Mouse (Mus musculus) lung, embryonic 16.5 days (tissue): Measurements from ENCODE around the gene Cdk15. TPM values are rescaled to one million over a fixed set of nuclear protein-coding genes. Genes with fewer than 3 reads are reported as not detected.
A peak's percentile ranks its signal among the peaks of the same experiment; 100 is the strongest.

Source experiments
- ATAC-seq: fragments of 200-750 bp; cut with Nextera tagmentation; 2 replicates; pipeline ENCODE4 v1.8.0; 2017; ENCODE audit warnings: low read depth, mild to moderate bottlenecking, moderate library complexity
- H3K27ac ChIP-seq: fragments of 300-500 bp; sonication (generic); 2 replicates; pipeline ENCODE4 v1.5.1; 2014; ENCODE audit warnings: mild to moderate bottlenecking, control low read depth, low read length
- H3K27me3 ChIP-seq: fragments of 300-500 bp; sonication (generic); 2 replicates; pipeline ENCODE4 v1.6.1; 2014; ENCODE audit warnings: low read depth, low read length, mixed read lengths; ENCODE audit not compliant: control insufficient read depth, insufficient read depth
- H3K36me3 ChIP-seq: fragments of 300-500 bp; sonication (generic); 2 replicates; pipeline ENCODE4 v1.6.1; 2014; ENCODE audit warnings: low read length; ENCODE audit not compliant: control insufficient read depth, insufficient read depth
- H3K4me1 ChIP-seq: fragments of 300-500 bp; sonication (generic); replicated peaks from 2 replicates; pipeline ENCODE4 v1.6.1; 2014; ENCODE audit warnings: low read length, mixed read lengths; ENCODE audit not compliant: control insufficient read depth, insufficient read depth
- H3K4me2 ChIP-seq: fragments of 300-500 bp; sonication (generic); 2 replicates; pipeline ENCODE4 v1.6.1; 2014; ENCODE audit warnings: low read depth, low read length, control low read depth
- H3K4me3 ChIP-seq: fragments of 300-500 bp; sonication (generic); 2 replicates; pipeline ENCODE4 v1.5.1; 2014; ENCODE audit warnings: mild to moderate bottlenecking, low read length, control low read depth
- H3K9ac ChIP-seq: fragments of 300-500 bp; sonication (generic); 2 replicates; pipeline ENCODE4 v1.6.1; 2014; ENCODE audit warnings: low read length, control low read depth
- H3K9me3 ChIP-seq: fragments of 300-500 bp; sonication (generic); 2 replicates; pipeline ENCODE4 v1.6.1; 2016; ENCODE audit warnings: low read length; ENCODE audit not compliant: control insufficient read depth
- WGBS: fragments of 180-500 bp; shearing (Covaris S2); extraction: QIAGEN DNeasy Blood & Tissue Kit; methylation state at CpG from one replicate; pipeline ENCODE4 v1.1.7; 2014; 5-methylcytosine and 5-hydroxymethylcytosine counted together
- polyA plus RNA-seq: library from polyadenylated mRNA; unstranded; fragments of >200 nt; fragmentation: Nextera tagmentation; extraction: Ambion mirVana; gene quantifications from 2 replicates; pipeline ENCODE4 v1.2.1, GENCODE M21; 2015

Cdk15 gene
- polyA plus RNA-seq, 1 experiment from 2014 or later, result not detected

DNA sequence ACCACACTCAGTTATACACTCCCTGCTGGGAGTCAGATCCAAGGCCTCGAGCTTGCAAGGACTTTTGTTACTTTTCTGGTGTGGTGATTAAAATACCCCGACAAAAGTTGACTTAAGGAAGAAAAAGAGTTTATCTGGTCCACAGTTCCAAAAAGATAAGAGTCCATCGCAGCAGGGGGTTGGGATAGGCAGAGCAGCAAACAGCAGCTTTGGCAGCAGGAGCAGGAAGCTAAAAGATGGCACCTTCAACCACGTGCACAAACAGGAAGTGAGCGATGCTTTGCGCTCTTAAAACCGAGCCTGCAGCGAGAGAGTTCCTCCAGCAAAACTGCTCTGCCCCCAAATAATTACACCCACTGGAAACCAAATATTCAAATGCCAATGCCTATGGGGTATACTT lies 12.2 kb downstream of the Cdk15 start:
- H3K4me3 ChIP-seq, result no peak overlapping the region
- no peak overlapping the region for H3K27ac ChIP-seq
- WGBS, result 37% methylated on average over 8 of the region's 8 CpGs
- no peaks in the 10 kb centered on the region for H3K36me3 ChIP-seq
- no peaks in the 10 kb centered on the region for H3K9me3 ChIP-seq
- H3K27me3 ChIP-seq, result no peaks in the 10 kb centered on the region
- H3K4me2 ChIP-seq, result no peak overlapping the region
- no peak overlapping the region for H3K9ac ChIP-seq
- no peak for ATAC-seq
- H3K4me1 ChIP-seq, result peaks cover 5% of the 10 kb centered on the region; the same call in 1 of the 2 replicates

DNA sequence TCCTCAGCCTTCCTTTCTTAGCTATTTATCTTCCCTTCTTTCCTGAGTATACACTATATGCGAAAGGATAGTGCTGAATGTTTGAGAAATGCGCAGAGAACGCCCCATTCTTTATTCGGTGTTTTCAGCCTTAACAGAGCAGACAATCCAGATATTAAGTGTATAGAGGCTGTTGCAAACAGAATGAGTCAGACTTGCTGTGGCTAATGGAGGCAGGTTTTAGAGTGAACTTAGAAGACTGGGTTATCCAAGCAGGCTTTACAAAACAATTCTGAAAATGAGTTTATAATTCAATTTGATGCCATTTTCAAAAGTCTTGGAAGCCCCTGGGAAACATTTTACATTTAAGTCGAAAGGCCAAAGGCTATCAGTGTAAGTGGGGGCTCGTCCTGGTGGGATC lies 12.8 kb downstream of the Cdk15 start:
- ATAC-seq, result no peak
- Histone ChIP-seq H3K27me3 (no peaks in the 10 kb centered on the region), H3K36me3 (no peaks in the 10 kb centered on the region), H3K9me3 (no peaks in the 10 kb centered on the region), H3K4me3 (no peak overlapping the region), H3K27ac (no peak overlapping the region), H3K4me1 (peaks cover 5% of the 10 kb centered on the region; the same call in 1 of the 2 replicates), H3K9ac (no peak overlapping the region), H3K4me2 (no peak overlapping the region)
- WGBS, result 84% methylated on average over 6 of the region's 6 CpGs

DNA sequence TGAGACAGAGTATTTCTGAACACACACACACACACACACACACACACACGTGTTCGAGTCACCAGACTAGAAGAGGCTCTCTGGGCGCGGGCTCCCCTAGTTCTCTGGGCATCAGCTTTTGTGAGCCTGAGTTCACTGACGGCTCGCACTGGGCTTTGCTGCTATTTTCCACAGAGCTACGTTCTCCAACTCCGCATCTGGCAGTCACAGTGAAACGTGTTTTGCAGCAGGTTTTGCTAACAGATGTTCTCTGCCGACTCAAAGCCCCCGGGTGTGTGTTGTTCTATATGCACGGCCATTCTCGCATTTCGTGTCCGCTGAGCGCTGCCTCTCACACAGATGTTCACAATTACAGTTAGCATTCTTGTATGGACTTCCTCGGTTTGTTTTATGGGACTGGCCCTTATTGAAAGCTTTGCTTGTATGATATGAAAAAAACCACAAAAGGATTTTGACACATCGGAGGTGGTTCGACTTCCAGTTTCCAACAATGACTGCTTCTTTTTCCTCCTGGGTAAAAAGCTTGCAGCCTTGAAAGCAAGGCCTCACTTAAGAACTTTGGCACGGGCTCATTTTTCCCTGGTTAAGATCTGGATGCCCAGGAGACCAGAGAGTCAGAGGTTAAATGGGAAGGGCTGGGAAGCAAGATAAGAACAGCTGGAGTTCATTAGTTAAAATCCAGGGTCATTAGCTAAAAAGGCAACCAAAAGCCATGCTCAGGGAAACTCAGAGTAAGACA lies 13.4 kb downstream of the Cdk15 start:
- Histone ChIP-seq H3K36me3 (no peaks in the 10 kb centered on the region), H3K9me3 (no peaks in the 10 kb centered on the region), H3K4me1 (peaks cover 5% of the 10 kb centered on the region; the same call in 1 of the 2 replicates), H3K27ac (peak overlapping the region; percentile 22; the same call in 1 of the 2 replicates), H3K4me3 (no peak overlapping the region), H3K4me2 (0 out of 2 replicates have a peak overlapping the region, but pooled peaks have one; percentile 11), H3K9ac (no peak overlapping the region), H3K27me3 (no peaks in the 10 kb centered on the region)
- ATAC-seq, result no peak
- WGBS, result 43% methylated on average over 20 of the region's 20 CpGs

DNA sequence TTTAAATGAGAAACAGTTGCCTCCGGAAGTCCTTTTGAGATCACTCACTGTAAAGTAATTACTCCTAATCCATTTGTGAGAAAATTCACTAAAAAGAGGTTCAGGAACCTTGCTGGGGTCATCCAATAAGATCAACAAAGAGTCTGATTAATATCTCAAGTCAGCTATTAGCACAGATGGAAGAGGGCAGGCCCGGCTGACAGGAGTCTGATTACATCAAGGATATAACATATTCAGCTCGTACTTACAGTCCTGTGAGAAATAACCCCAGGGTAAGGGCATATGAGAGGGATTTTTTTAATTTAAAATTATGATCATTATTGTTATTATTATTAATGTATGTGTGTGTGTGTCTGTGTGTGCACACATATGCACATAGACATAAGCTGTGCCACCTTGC lies 15.5 kb downstream of the Cdk15 start:
- no peak for ATAC-seq

DNA sequence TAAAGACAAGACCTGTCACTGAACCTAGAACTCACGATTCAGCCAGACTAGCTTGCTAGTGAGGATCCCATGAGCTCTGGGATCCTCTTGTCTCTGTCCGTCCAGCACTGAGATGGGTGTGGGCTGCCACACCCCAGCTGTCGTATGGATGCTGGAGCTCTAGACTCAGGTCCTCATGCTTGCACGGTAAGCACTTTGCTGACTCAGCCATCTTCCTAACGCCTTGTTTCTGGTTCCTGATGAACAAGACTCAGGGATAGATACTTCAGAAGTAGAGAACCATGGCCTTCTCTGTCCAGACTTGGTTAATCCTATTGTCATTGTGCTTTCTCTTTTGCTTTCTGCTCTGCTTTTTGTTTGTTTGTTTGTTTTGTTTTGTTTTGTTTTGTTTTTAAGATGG lies 29.2 kb downstream of the Cdk15 start:
- H3K36me3 ChIP-seq, result no peaks in the 10 kb centered on the region
- ATAC-seq, result no peak
- no peaks in the 10 kb centered on the region for H3K9me3 ChIP-seq
- H3K9ac ChIP-seq, result no peak overlapping the region
- H3K27ac ChIP-seq, result no peak overlapping the region
- H3K27me3 ChIP-seq, result no peaks in the 10 kb centered on the region
- H3K4me2 ChIP-seq, result no peak overlapping the region
- H3K4me3 ChIP-seq, result no peak overlapping the region
- WGBS, result 80% methylated on average over 5 of the region's 5 CpGs
- no peaks in the 10 kb centered on the region for H3K4me1 ChIP-seq

More for the DNA sequence above, 15.5 kb downstream of the Cdk15 start:
- Histone ChIP-seq H3K9ac (no peak overlapping the region), H3K27me3 (no peaks in the 10 kb centered on the region), H3K27ac (no peak overlapping the region), H3K4me1 (peaks cover 5% of the 10 kb centered on the region; the same call in 1 of the 2 replicates), H3K4me2 (no peak overlapping the region), H3K9me3 (no peaks in the 10 kb centered on the region), H3K36me3 (no peaks in the 10 kb centered on the region), H3K4me3 (no peak overlapping the region)
- WGBS, result 68% methylated on average over 3 of the region's 3 CpGs

DNA sequence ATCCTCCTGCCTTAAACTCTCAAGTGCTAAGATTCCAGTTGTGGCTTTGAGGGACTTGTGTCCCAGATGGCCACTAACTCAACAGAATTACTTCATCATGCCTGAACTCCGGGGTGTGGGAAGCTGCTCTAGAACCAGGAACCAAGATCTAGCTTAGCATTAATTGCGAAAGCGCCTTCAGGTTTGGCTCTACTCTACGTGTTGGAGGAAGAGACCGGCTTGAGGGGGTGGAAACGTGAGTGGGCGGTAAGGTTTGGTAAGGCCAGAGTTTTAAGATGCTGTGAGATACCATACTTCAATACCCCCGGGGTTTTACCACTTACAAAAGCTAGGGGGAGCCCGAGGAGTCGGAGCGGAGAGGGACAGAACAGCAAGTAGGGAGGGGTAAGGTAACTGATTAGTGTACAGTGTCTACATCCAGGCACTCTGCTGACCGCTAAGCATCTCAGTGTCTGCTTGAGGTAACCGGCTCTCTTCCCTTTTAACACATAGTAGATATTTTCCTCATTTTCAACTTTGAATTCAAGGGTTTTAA lies 29.7 kb downstream of the Cdk15 start:
- Histone ChIP-seq H3K9me3 (no peaks in the 10 kb centered on the region), H3K36me3 (no peaks in the 10 kb centered on the region), H3K4me2 (no peak overlapping the region), H3K4me3 (no peak overlapping the region), H3K4me1 (no peaks in the 10 kb centered on the region), H3K27me3 (no peaks in the 10 kb centered on the region), H3K9ac (no peak overlapping the region), H3K27ac (no peak overlapping the region)
- no peak for ATAC-seq
- 72% methylated on average over 13 of the region's 13 CpGs for WGBS

DNA sequence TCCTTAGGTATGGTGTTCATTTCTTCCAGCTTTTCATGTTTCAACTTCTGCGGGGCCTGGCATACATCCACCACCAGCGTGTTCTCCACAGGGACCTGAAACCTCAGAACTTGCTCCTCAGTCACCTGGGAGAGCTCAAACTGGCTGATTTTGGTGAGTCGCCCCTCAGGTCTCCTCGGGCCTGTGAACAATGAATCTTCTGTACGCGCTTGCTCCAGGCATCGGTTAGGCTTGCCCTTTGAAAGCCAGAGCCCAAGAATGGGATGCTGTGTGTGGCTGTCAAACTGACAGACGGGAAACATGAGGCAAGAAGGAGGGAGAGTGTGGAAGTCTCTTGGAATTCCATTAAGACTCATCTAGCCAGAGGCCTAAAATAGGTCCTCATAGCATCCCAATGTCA lies 31.0 kb downstream of the Cdk15 start:
- Histone ChIP-seq H3K9ac (no peak overlapping the region), H3K27ac (no peak overlapping the region), H3K4me3 (no peak overlapping the region), H3K36me3 (no peaks in the 10 kb centered on the region), H3K4me1 (no peaks in the 10 kb centered on the region), H3K4me2 (no peak overlapping the region), H3K27me3 (no peaks in the 10 kb centered on the region), H3K9me3 (no peaks in the 10 kb centered on the region)
- WGBS, result 67% methylated on average over 8 of the region's 8 CpGs
- no peak for ATAC-seq

DNA sequence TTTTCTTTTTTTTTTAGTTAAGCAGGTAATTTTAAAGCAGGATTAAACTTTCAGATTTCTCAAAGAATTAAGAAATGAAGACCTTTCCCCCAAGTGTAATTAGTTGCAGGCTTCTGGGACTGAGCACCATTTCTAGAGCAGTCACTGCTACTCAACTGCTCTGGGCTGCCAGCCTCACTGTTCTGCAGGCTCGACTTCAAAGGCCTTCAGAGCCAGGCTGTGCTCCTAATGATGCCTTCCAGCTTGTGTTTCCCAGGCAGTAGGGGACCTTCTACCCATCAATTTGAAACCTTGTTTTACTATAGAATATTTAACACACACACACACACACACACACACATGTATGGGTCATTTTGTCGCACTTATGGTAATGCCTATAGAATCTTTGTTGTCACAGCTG lies 34.9 kb downstream of the Cdk15 start:
- H3K4me3 ChIP-seq, result no peak overlapping the region
- H3K36me3 ChIP-seq, result no peaks in the 10 kb centered on the region
- WGBS, result 41% methylated on average over 2 of the region's 2 CpGs
- H3K9me3 ChIP-seq, result no peaks in the 10 kb centered on the region
- H3K27me3 ChIP-seq, result no peaks in the 10 kb centered on the region
- H3K27ac ChIP-seq, result no peak overlapping the region
- ATAC-seq, result no peak
- no peak overlapping the region for H3K9ac ChIP-seq
- H3K4me2 ChIP-seq, result no peak overlapping the region
- no peaks in the 10 kb centered on the region for H3K4me1 ChIP-seq

DNA sequence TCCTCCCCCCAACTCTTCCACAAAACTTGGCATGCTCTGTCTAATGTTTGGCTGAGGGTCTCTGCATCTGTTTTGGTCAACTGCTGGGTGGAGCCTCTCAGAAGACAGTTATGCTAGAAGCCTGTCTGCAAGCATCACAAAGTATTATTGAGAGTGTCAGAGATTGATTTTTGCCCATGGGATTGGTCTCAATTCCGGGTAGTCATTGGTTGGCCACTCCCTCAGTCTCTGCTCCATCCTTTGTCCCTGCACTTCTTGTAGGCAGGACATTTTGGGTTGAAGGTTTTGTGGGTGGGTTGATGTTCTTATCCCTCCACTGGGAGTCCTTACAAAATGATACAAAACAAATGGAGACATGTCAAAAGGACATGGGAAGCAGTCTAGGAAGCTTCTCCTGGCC lies 39.1 kb downstream of the Cdk15 start:
- no peak overlapping the region for H3K27ac ChIP-seq
- H3K9me3 ChIP-seq, result no peaks in the 10 kb centered on the region
- H3K27me3 ChIP-seq, result no peaks in the 10 kb centered on the region
- H3K4me2 ChIP-seq, result no peak overlapping the region
- ATAC-seq, result no peak
- no peak overlapping the region for H3K4me3 ChIP-seq
- H3K4me1 ChIP-seq, result peaks cover 6% of the 10 kb centered on the region
- no peaks in the 10 kb centered on the region for H3K36me3 ChIP-seq
- no peak overlapping the region for H3K9ac ChIP-seq
- WGBS, result 64% methylated on average over 1 of the region's 1 CpGs
